Mouse (Mus musculus): Measurements from ENCODE around the gene Syne3. TPM values are rescaled to one million over a fixed set of nuclear protein-coding genes. Genes with fewer than 3 reads are reported as not detected.

Syne3 gene
- total RNA-seq, 1 experiment, result 1.5 TPM

DNA sequence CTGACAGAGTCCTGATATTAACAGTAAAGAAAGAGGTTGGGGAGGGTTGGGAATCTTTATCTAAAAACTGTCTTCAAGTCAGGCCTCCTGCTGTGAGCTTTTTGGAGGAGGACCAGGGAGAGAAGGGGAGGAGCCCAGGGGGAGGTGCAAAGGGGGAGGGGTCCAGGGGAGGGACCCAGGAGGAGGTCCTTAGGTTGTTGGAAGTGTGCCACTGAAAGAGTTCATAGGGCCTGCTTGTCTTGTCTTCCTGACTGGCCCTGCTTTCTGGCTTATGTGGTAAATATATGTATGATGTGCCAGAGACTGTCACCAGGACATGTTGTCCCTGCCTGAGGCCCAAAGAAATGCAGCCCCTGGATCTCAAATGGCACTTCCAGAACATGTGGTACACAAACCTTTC is 49.2 kb downstream of the Syne3 start:
- H3K4me3 ChIP-seq (ENCODE audit: insufficient read depth in 1 of 2, low read depth in 1 of 2, low read length in 2 of 2, poor library complexity in 1 of 2, severe bottlenecking in 1 of 2), result no peak overlapping the region
- H3K36me3 ChIP-seq (ENCODE audit: control insufficient read depth, insufficient read depth, low read length, poor library complexity, severe bottlenecking), result no peaks in the 10 kb centered on the region
- H3K9me3 ChIP-seq (ENCODE audit: control insufficient read depth, insufficient read depth, low read depth, low read length), result no peaks in the 10 kb centered on the region
- no peaks in the 10 kb centered on the region for H3K4me1 ChIP-seq (ENCODE audit: control insufficient read depth in 2 of 2, insufficient read depth in 2 of 2, low read length in 2 of 2, poor library complexity in 1 of 2)
- TF ChIP-seq ZNF384 (IDR thresholded peaks at IDR 0.05; ENCODE audit: low read depth, low read length) (no peak), CHD2 (IDR thresholded peaks at IDR 0.05; ENCODE audit: low read depth, low read length) (no peak), HCFC1 (IDR thresholded peaks at IDR 0.05; ENCODE audit: borderline replicate concordance, insufficient read depth, low read length) (no peak), ZC3H11A (IDR thresholded peaks at IDR 0.05; ENCODE audit: borderline replicate concordance, low read depth, low read length) (no peak), MAFK (IDR thresholded peaks at IDR 0.05; ENCODE audit: insufficient read depth, low read depth, low read length) (no peak)
- DNase-seq (ENCODE audit: low read depth, low spot score), result peak; percentile 50
- H3K9ac ChIP-seq (ENCODE audit: insufficient read depth, low read depth, low read length, poor library complexity, severe bottlenecking), result no peak overlapping the region
- no peak overlapping the region for H3K27ac ChIP-seq (ENCODE audit: insufficient read depth, low read depth, low read length, poor library complexity, severe bottlenecking)
- in situ Hi-C loops (cut with MboI; ENCODE audit: low sequenced_read_pairs in 2 of 2, unreplicated experiment in 2 of 2), result no loop called here

DNA sequence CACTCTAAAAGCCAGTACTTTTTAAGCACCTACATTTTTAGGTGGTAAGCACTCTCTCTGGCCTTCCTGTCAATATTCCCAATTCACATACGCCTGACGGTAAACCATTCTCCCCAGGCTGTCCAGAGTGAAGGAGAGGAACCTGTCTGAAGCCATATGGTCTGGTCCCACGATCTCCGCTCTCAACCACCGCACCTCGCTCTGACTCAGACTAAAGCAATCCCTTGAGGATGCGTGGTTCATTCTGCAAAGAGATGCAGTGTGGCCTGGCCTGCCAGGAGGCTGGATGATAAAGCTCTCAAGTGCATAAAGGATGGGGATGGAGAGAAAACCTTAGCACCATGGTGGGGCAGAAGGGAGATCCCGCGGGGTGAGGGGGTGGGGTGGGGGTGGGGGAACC is 49.6 kb downstream of the Syne3 start:
- DNase-seq (ENCODE audit: low read depth, low spot score), result no peak
- no peak overlapping the region for H3K4me3 ChIP-seq (ENCODE audit: insufficient read depth in 1 of 2, low read depth in 1 of 2, low read length in 2 of 2, poor library complexity in 1 of 2, severe bottlenecking in 1 of 2)
- no peak overlapping the region for H3K9ac ChIP-seq (ENCODE audit: insufficient read depth, low read depth, low read length, poor library complexity, severe bottlenecking)
- no peaks in the 10 kb centered on the region for H3K36me3 ChIP-seq (ENCODE audit: control insufficient read depth, insufficient read depth, low read length, poor library complexity, severe bottlenecking)
- in situ Hi-C loops (cut with MboI; ENCODE audit: low sequenced_read_pairs in 2 of 2, unreplicated experiment in 2 of 2), result loop anchor here in 1 of 2 experiments (10.0 kb wide), 1 partner anchor 65 kb away; no protein-coding TSS in a partner anchor
- H3K27ac ChIP-seq (ENCODE audit: insufficient read depth, low read depth, low read length, poor library complexity, severe bottlenecking), result no peak overlapping the region
- no peaks in the 10 kb centered on the region for H3K9me3 ChIP-seq (ENCODE audit: control insufficient read depth, insufficient read depth, low read depth, low read length)
- no peaks in the 10 kb centered on the region for H3K4me1 ChIP-seq (ENCODE audit: control insufficient read depth in 2 of 2, insufficient read depth in 2 of 2, low read length in 2 of 2, poor library complexity in 1 of 2)
- no peak for TF ChIP-seq ZNF384 (IDR thresholded peaks at IDR 0.05; ENCODE audit: low read depth, low read length)

DNA sequence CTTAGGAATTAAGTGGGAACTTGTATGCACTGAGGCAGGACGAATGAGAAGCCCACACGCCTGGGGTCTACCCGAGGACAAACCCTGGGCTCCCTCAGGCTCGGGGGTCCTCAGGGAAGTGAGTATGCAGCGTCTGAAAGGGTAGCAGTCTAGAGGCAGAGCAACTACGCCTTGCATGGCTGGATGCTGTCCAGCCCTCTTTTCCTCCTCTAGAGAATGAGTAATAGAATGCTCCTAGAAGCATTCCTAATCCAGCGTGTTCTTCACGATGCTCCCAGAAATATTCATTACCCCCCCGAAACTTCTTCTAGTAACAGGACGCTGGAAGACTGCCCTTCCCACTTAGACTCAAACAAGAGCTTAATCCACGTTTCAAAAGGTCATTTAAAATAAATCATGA is 51.3 kb downstream of the Syne3 start:
- Histone ChIP-seq H3K9ac (ENCODE audit: insufficient read depth, low read depth, low read length, poor library complexity, severe bottlenecking) (no peak overlapping the region), H3K27ac (ENCODE audit: insufficient read depth, low read depth, low read length, poor library complexity, severe bottlenecking) (no peak overlapping the region), H3K4me3 (ENCODE audit: insufficient read depth in 1 of 2, low read depth in 1 of 2, low read length in 2 of 2, poor library complexity in 1 of 2, severe bottlenecking in 1 of 2) (no peak overlapping the region), H3K36me3 (ENCODE audit: control insufficient read depth, insufficient read depth, low read length, poor library complexity, severe bottlenecking) (no peaks in the 10 kb centered on the region), H3K4me1 (ENCODE audit: control insufficient read depth in 2 of 2, insufficient read depth in 2 of 2, low read length in 2 of 2, poor library complexity in 1 of 2) (no peaks in the 10 kb centered on the region), H3K9me3 (ENCODE audit: control insufficient read depth, insufficient read depth, low read depth, low read length) (no peaks in the 10 kb centered on the region)
- no peak for TF ChIP-seq CHD2 (IDR thresholded peaks at IDR 0.05; ENCODE audit: low read depth, low read length)
- no peak for TF ChIP-seq MAFK (IDR thresholded peaks at IDR 0.05; ENCODE audit: insufficient read depth, low read depth, low read length)
- TF ChIP-seq HCFC1 (IDR thresholded peaks at IDR 0.05; ENCODE audit: borderline replicate concordance, insufficient read depth, low read length), result no peak
- TF ChIP-seq ZC3H11A (IDR thresholded peaks at IDR 0.05; ENCODE audit: borderline replicate concordance, low read depth, low read length), result no peak
- no peak for TF ChIP-seq ZNF384 (IDR thresholded peaks at IDR 0.05; ENCODE audit: low read depth, low read length)
- in situ Hi-C loops (cut with MboI; ENCODE audit: low sequenced_read_pairs in 2 of 2, unreplicated experiment in 2 of 2), result loop anchor here in 1 of 2 experiments (10.0 kb wide), 1 partner anchor 67 kb away; no protein-coding TSS in a partner anchor
- no peak for DNase-seq (ENCODE audit: low read depth, low spot score)

DNA sequence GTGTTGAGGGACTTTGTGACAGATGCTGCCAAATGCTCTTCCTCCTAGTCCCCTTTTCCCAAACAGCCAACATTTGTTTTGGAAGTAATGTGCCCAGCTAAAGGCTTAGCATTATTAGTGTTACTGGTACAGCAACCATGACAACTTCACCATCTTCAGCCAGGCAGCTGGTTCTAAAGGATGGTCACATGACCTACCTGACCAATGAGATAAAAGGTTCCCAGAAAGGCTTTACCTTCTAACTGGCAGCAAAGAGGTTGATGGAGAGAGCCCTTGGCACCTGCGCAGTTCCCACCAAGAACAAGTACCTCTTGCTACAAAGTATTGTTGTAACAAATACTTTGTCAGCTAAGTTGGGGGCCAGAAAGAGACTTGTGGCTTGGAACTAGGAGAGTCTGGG is 52.4 kb downstream of the Syne3 start:
- in situ Hi-C loops (cut with MboI; ENCODE audit: low sequenced_read_pairs in 2 of 2, unreplicated experiment in 2 of 2), result loop anchor here in 1 of 2 experiments (10.0 kb wide), 1 partner anchor 68 kb away; no protein-coding TSS in a partner anchor
- no peak for DNase-seq (ENCODE audit: low read depth, low spot score)
- TF ChIP-seq HCFC1 (IDR thresholded peaks at IDR 0.05; ENCODE audit: borderline replicate concordance, insufficient read depth, low read length), result no peak
- TF ChIP-seq ZC3H11A (IDR thresholded peaks at IDR 0.05; ENCODE audit: borderline replicate concordance, low read depth, low read length), result no peak
- TF ChIP-seq CHD2 (IDR thresholded peaks at IDR 0.05; ENCODE audit: low read depth, low read length), result no peak
- no peak for TF ChIP-seq ZNF384 (IDR thresholded peaks at IDR 0.05; ENCODE audit: low read depth, low read length)

DNA sequence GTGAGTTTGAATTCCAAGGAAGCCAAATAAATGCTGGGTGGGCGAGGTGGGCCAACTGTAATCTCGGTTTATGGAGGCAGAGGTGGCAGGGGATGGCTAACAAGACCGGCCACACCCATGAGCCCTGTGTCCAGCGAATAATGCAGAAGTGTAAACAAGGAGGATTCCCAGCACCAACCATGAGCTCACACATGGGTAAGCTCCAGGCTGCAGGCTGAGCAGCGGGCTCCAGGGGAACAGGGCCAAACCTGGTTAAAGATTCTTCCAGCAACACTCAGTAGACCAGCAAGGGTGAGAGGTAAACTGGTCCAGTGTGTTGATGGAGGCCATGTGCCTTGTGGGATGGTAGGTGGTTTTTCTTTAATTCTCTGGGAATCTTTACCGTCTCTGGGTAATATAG is 53.2 kb downstream of the Syne3 start:
- in situ Hi-C loops (cut with MboI; ENCODE audit: low sequenced_read_pairs in 2 of 2, unreplicated experiment in 2 of 2), result loop anchor here in 1 of 2 experiments (10.0 kb wide), 1 partner anchor 68 kb away; no protein-coding TSS in a partner anchor
- no peak overlapping the region for H3K4me3 ChIP-seq (ENCODE audit: insufficient read depth in 1 of 2, low read depth in 1 of 2, low read length in 2 of 2, poor library complexity in 1 of 2, severe bottlenecking in 1 of 2)
- H3K9me3 ChIP-seq (ENCODE audit: control insufficient read depth, insufficient read depth, low read depth, low read length), result no peaks in the 10 kb centered on the region
- DNase-seq (ENCODE audit: low read depth, low spot score), result no peak
- TF ChIP-seq MAFK (IDR thresholded peaks at IDR 0.05; ENCODE audit: insufficient read depth, low read depth, low read length), result no peak
- no peak overlapping the region for H3K9ac ChIP-seq (ENCODE audit: insufficient read depth, low read depth, low read length, poor library complexity, severe bottlenecking)
- H3K36me3 ChIP-seq (ENCODE audit: control insufficient read depth, insufficient read depth, low read length, poor library complexity, severe bottlenecking), result no peaks in the 10 kb centered on the region
- H3K27ac ChIP-seq (ENCODE audit: insufficient read depth, low read depth, low read length, poor library complexity, severe bottlenecking), result no peak overlapping the region
- H3K4me1 ChIP-seq (ENCODE audit: control insufficient read depth in 2 of 2, insufficient read depth in 2 of 2, low read length in 2 of 2, poor library complexity in 1 of 2), result no peaks in the 10 kb centered on the region

More for the DNA sequence above, 52.4 kb downstream of the Syne3 start:
- H3K9me3 ChIP-seq (ENCODE audit: control insufficient read depth, insufficient read depth, low read depth, low read length), result no peaks in the 10 kb centered on the region
- H3K27ac ChIP-seq (ENCODE audit: insufficient read depth, low read depth, low read length, poor library complexity, severe bottlenecking), result no peak overlapping the region
- H3K36me3 ChIP-seq (ENCODE audit: control insufficient read depth, insufficient read depth, low read length, poor library complexity, severe bottlenecking), result no peaks in the 10 kb centered on the region
- no peak overlapping the region for H3K9ac ChIP-seq (ENCODE audit: insufficient read depth, low read depth, low read length, poor library complexity, severe bottlenecking)
- no peaks in the 10 kb centered on the region for H3K4me1 ChIP-seq (ENCODE audit: control insufficient read depth in 2 of 2, insufficient read depth in 2 of 2, low read length in 2 of 2, poor library complexity in 1 of 2)
- no peak overlapping the region for H3K4me3 ChIP-seq (ENCODE audit: insufficient read depth in 1 of 2, low read depth in 1 of 2, low read length in 2 of 2, poor library complexity in 1 of 2, severe bottlenecking in 1 of 2)
